Mouse (Mus musculus): ENCODE measurements around the gene Bcr. TPM values are rescaled to one million over a fixed set of nuclear protein-coding genes. Genes with fewer than 3 reads are reported as not detected.
A peak's percentile ranks its signal among the peaks of the same experiment; 100 is the strongest.

Gene Bcr
- polyA plus RNA-seq, 1 experiment = 9.1 TPM

DNA sequence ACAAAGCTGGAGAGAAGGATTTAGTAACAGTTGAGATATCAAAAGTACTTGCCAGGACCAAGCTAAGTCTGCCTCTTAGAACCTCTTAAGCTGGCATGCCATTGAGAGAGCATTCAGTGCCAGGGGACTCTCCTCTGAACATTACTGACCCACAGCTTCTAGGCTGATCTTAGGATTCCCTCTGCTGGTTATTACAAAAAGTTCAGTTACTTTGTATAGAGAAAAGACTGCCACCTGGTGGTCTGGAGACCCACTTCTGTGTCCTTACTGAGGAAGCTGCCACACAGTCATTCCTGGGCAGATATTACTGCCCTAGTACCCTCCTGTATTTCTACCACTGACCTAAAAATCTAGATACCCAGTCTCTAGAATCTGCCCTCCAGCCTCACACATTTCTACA, 90.9 kb downstream of the Bcr start:
- Histone ChIP-seq H3K27ac (replicated peaks; ENCODE audit: low read depth, low read length) (no peak overlapping the region), H3K4me1 (ENCODE audit: control insufficient read depth, insufficient read depth, insufficient read length, low read length) (no peaks in the 10 kb centered on the region), H3K4me3 (ENCODE audit: insufficient read depth, low read depth, low read length) (no peak overlapping the region)

DNA sequence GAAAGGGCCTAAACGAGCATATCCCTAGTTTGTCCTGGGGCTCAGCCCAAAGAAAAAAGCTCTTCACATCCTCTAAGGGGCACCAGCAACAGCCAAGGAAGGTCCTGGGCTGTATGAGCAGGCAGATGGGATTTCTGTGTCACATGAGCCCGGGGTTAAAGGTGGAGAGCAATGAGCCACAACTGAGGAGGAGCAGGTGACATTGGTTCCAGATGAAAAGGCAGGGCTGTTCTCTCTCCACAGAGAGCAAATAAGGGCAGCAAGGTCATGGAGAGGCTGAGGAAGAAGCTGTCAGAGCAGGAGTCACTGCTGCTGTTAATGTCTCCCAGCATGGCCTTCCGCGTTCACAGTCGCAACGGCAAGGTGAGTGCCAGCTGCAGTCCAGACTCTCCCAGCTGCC, 96.4 kb downstream of the Bcr start:
- no peak overlapping the region for H3K27ac ChIP-seq (replicated peaks; ENCODE audit: low read depth, low read length)

DNA sequence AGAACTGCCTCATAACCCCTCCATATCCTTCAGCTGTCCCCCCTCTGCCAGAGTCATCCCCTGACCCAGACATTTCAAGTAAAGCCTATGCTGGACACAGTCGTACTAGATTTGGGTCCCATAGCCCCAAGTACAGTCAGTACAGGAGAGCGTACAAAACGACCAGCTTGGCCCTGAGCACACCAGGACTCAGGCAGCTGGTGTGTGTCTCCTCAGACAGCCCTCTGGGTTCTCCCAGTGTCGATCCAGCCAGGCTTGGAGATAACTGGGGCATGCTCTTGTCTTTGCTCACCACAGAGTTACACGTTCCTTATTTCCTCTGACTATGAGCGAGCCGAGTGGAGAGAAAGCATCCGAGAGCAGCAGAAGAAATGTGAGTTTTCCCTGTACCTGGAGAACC, 97.3 kb downstream of the Bcr start:
- no peaks in the 10 kb centered on the region for H3K4me1 ChIP-seq (ENCODE audit: control insufficient read depth, insufficient read depth, insufficient read length, low read length)
- H3K4me3 ChIP-seq (ENCODE audit: insufficient read depth, low read depth, low read length) = no peak overlapping the region
- H3K27ac ChIP-seq (replicated peaks; ENCODE audit: low read depth, low read length) = no peak overlapping the region

More for the DNA sequence above, 96.4 kb downstream of the Bcr start:
- Histone ChIP-seq H3K4me1 (ENCODE audit: control insufficient read depth, insufficient read depth, insufficient read length, low read length) (no peaks in the 10 kb centered on the region), H3K4me3 (ENCODE audit: insufficient read depth, low read depth, low read length) (no peak overlapping the region)

DNA sequence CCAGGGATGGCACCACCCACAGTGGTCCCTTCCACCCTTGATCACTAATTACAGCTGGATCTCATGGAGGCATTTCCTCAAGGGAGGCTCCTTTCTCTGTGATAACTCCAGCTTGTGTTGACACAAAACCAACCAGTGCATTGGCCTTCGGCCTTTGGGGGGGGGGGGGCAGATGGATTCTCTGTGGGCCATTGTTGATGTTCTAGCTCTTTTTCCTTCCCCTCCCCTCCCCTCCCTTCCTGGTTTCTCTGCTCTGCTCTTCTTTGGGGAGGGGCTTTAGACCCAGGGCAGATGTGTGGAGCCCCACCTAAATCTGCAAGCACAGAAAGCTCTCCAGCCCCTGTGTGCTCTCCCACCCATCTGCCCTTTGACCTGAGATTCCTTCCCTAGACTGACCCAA, 98.0 kb downstream of the Bcr start:
- no peaks in the 10 kb centered on the region for H3K4me1 ChIP-seq (ENCODE audit: control insufficient read depth, insufficient read depth, insufficient read length, low read length)
- no peak overlapping the region for H3K4me3 ChIP-seq (ENCODE audit: insufficient read depth, low read depth, low read length)

DNA sequence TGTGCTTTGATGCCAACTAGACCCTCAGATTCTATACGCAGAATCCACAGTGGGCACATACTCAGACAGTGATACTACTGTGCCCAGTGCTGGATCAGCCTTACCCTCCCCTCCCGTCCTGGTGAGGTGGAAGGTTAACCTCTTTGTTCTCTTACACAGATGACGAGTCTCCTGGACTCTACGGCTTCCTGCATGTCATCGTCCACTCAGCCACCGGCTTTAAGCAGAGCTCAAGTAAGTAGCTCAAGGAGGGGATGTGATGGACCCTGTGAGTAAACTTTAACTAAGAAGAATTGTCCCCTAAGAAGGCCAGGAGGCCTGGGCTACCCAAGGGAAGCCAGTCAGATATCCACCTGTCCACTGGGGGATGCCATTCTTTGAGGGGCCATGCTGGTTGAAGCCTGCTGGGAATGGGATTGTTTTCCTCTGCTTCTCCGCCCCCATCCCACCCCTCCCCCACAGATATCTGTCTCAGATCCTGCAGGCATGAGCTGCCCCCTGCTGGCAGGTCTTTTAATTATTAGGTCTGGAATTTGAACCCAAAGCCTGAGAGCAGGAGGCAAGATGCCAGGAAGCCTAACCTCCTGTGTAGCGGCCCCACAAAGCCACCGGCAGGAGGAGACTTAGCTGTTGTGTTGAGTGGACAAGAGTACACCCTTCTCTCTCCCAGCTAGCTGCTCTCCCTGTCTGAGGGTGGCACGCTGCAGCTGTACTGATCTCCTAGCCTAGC, 99.9 kb downstream of the Bcr start:
- Histone ChIP-seq H3K4me3 (ENCODE audit: insufficient read depth, low read depth, low read length) (no peak overlapping the region), H3K4me1 (ENCODE audit: control insufficient read depth, insufficient read depth, insufficient read length, low read length) (no peaks in the 10 kb centered on the region; the same call in 1 of the 2 replicates), H3K27ac (replicated peaks; ENCODE audit: low read depth, low read length) (peak overlapping the region; percentile 93)

More for the DNA sequence above, 98.0 kb downstream of the Bcr start:
- no peak overlapping the region for H3K27ac ChIP-seq (replicated peaks; ENCODE audit: low read depth, low read length)

DNA sequence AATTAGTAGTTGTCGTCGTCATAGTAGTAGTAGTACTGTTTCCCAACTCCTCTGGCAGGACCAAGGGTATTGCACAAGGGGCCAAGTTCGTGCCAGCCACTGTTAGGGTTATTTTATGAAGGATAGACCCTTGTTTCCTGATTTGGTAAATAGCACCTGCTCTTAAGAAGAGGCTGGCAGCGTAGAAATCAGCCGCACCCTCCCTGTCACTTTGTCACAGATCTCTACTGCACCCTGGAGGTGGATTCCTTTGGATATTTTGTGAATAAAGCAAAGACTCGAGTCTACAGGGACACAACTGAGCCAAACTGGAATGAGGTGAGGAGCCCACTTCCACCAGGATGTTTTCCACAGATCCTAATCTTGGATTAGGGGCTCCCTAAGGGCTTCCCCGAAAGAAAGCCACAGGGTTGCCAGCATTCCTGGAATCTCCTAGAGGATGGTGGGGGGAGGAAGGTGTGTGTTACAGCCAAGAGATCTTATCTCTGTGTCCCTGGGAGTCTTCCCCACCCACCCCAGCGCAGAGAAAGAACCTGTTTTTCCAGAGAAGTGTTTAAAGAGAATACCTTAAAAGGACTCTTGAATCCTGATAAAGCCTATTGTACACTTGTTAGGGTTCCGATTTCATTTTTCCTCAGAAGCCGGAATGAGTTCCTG, 105.6 kb downstream of the Bcr start:
- H3K4me3 ChIP-seq (ENCODE audit: insufficient read depth, low read depth, low read length) = no peak overlapping the region
- H3K4me1 ChIP-seq (ENCODE audit: control insufficient read depth, insufficient read depth, insufficient read length, low read length) = peaks cover 3% of the 10 kb centered on the region
- H3K27ac ChIP-seq (replicated peaks; ENCODE audit: low read depth, low read length) = no peak overlapping the region

DNA sequence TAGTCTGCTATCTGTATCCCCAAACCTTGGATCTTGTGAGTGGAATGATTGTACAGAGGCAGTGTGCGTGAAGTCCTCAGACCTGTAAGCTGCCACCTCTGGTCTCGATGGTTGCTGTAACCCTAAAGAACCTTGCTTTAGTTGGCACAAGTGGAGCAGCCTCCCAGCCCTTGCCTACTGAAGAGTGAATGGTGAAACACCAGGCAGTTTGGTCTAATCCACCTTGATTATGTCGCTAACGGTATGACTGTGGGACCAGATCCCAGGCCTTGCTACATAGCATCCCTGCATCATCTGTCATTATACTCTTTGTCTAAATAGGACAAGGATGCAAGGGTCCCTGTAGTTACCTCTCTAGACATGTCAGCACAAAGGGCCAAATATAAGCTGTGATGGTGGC, 106.2 kb downstream of the Bcr start:
- Histone ChIP-seq H3K27ac (replicated peaks; ENCODE audit: low read depth, low read length) (0 out of 2 replicates have a peak overlapping the region, but pooled peaks have one; percentile 41), H3K4me3 (ENCODE audit: insufficient read depth, low read depth, low read length) (no peak overlapping the region), H3K4me1 (ENCODE audit: control insufficient read depth, insufficient read depth, insufficient read length, low read length) (peaks cover 3% of the 10 kb centered on the region)

DNA sequence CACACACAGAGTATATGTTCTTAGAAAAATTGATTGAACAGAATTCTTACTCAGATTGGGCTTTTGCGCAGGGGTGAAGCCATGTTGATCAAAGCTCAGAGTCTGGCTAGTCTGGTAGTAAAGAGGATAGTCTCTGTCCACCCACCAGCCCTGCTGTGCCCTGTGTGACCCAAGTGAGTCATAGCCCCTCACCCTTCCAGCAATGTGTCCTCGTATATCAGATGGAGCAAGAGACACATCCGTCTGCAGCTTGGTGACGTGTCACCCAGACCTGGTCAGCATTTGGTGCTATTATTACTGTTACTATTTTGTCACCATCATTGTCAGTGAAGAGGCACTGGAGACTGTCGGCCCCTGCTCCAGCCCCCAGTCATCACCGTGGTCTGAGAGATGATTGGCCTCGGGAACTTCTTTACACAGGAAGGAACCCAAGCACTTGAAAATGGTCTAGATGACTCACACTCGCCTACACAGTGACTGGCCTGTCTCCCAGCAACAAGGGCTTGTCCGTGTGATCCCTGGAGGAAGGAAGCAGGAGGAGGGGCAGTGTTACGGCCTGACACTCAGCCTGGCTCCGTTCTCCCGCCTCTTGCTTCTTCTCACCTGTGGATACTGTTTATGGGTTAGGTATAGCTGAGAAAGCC, 109.9 kb downstream of the Bcr start:
- peak overlapping the region; percentile 20; the same call in 1 of the 2 replicates for H3K27ac ChIP-seq (replicated peaks; ENCODE audit: low read depth, low read length)
- H3K4me1 ChIP-seq (ENCODE audit: control insufficient read depth, insufficient read depth, insufficient read length, low read length) = peaks cover 3% of the 10 kb centered on the region
- no peak overlapping the region for H3K4me3 ChIP-seq (ENCODE audit: insufficient read depth, low read depth, low read length)

DNA sequence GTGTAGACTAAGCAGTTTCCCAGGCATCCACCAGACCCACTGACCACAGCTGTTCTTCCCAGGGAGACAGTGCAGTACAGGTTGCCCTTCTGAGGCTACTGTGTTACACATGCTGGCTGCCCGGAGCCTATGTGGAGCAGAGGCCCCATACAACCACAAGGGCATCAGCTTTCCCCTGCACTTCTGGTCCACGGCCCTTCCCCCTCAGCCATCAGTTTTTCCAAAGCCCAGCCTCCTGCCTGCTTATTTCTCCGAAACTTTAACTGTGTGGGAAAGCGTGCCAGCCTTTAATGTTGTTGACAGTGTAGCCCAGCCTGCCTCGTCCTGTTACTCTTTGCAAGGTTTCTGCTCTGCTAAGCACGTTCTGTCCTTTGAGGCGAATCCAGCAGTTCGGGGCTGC, 112.7 kb downstream of the Bcr start:
- H3K4me1 ChIP-seq (ENCODE audit: control insufficient read depth, insufficient read depth, insufficient read length, low read length) = 0 out of 2 replicates have a peak, but pooled peaks cover 3% of the 10 kb centered on the region
- H3K27ac ChIP-seq (replicated peaks; ENCODE audit: low read depth, low read length) = no peak overlapping the region

DNA sequence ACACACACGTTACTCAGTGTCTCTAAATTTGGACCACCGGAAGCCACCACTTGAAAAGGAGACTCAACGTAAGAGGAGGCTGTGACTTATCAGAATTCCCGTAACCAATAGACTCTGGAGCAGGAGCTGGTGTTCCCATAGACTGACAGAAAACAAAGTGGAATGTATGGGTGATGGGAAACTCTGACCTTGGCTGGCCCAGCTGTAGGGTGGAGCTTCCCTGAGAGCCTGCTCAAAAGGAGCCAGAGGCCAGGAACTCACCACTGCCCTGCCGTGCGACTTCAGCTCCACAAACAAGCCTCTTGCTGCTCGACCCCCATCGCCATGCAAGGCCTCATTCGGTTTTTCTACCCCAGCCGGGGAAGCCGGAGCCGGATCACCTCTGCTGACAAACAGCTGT, 113.3 kb downstream of the Bcr start:
- no peak overlapping the region for H3K27ac ChIP-seq (replicated peaks; ENCODE audit: low read depth, low read length)

More for the DNA sequence above, 112.7 kb downstream of the Bcr start:
- H3K4me3 ChIP-seq (ENCODE audit: insufficient read depth, low read depth, low read length) = no peak overlapping the region

DNA sequence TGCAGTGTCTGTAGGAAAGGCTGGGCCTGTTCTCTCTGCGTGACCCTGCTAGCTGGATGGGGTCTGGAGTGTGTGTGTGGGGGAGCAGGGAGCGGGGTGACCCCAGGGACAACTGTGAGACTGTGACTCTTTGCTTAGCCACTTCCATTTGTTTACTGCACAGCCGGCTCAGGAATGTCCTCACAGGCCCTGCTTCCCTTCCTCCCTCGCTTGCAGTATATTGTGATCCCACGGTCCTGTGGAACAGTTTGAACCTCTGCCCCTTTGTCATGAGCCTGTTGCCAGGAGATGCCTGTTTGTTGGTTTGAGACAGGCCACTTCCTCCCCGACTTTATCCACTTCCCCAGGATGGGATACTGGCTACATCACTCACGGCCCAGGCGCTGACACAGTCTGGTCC, 116.1 kb downstream of the Bcr start:
- Histone ChIP-seq H3K4me3 (ENCODE audit: insufficient read depth, low read depth, low read length) (no peak overlapping the region), H3K4me1 (ENCODE audit: control insufficient read depth, insufficient read depth, insufficient read length, low read length) (no peaks in the 10 kb centered on the region), H3K27ac (replicated peaks; ENCODE audit: low read depth, low read length) (no peak overlapping the region)

More for the DNA sequence above, 113.3 kb downstream of the Bcr start:
- H3K4me3 ChIP-seq (ENCODE audit: insufficient read depth, low read depth, low read length) = no peak overlapping the region
- H3K4me1 ChIP-seq (ENCODE audit: control insufficient read depth, insufficient read depth, insufficient read length, low read length) = 0 out of 2 replicates have a peak, but pooled peaks cover 3% of the 10 kb centered on the region

DNA sequence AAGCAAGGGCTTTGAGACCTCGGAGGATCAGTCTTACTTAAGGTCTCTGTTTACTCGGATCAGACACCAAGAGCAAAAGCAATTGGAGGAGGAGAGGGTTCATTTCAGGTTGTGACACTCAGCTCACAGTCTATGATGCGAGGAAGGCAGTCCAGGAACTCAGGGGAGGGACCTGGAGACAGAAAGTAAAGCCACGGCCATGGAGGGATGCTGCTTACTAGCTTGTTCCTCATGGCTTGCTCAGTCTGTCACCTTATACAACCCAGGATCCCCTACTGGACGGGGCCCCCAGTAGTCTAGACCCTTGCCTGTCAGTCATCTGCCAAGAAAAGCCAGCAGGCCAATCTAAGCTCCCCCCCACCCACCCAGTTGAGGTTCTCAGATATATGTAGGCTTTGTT, 118.5 kb downstream of the Bcr start:
- no peak overlapping the region for H3K4me3 ChIP-seq (ENCODE audit: insufficient read depth, low read depth, low read length)
- no peaks in the 10 kb centered on the region for H3K4me1 ChIP-seq (ENCODE audit: control insufficient read depth, insufficient read depth, insufficient read length, low read length)
- no peak overlapping the region for H3K27ac ChIP-seq (replicated peaks; ENCODE audit: low read depth, low read length)

DNA sequence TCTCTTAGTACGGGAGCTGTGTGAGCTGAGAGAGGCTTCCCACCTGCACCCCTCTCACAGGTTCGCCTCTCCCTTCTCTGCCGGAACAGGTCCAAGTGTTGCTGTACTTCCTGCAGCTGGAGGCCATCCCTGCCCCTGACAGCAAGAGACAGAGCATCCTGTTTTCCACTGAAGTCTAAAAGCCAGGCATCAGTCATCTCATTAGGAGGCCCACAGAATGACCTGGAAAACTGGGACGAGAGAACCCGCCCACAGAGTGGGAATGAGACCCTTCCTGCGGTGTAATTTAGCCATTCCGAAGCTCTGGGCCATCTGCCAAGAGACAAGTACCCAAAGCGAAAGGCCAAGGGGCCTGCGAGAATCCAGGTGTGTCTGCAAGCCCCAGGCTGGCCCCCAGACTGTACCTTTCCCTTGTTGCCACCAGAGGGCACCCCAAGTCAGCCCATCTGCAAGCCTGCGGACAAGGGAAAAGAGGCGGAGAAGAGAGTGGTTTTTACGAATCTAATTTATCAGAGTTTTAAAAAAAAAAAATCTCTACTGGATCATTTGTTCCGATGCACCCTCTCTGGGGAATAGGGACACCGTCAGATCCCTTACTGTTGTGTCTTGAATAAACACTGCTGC, 121.9 kb downstream of the Bcr start:
- Histone ChIP-seq H3K4me3 (ENCODE audit: insufficient read depth, low read depth, low read length) (no peak overlapping the region), H3K4me1 (ENCODE audit: control insufficient read depth, insufficient read depth, insufficient read length, low read length) (no peaks in the 10 kb centered on the region), H3K27ac (replicated peaks; ENCODE audit: low read depth, low read length) (no peak overlapping the region)

DNA sequence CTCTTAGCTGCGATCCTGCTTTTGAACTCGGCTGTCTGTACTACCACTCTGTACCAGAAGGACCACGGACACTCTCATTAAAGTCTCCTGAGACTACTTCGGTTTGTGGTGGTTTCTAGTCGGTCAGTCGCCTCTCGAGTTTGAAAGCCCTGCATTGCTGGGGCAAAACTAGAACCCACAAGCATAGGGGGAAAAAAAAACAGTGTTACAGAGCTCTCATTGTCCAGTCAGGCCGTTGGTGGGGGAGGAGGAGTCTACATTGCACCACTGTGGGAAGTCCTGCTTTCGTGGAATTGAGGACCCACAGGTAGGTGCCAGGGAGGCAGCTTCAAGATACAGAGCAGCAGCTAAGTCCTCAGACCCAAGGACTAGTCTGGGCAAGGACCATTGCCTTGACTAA, 124.4 kb downstream of the Bcr start:
- Histone ChIP-seq H3K4me1 (ENCODE audit: control insufficient read depth, insufficient read depth, insufficient read length, low read length) (no peaks in the 10 kb centered on the region), H3K27ac (replicated peaks; ENCODE audit: low read depth, low read length) (no peak overlapping the region), H3K4me3 (ENCODE audit: insufficient read depth, low read depth, low read length) (no peak overlapping the region)

DNA sequence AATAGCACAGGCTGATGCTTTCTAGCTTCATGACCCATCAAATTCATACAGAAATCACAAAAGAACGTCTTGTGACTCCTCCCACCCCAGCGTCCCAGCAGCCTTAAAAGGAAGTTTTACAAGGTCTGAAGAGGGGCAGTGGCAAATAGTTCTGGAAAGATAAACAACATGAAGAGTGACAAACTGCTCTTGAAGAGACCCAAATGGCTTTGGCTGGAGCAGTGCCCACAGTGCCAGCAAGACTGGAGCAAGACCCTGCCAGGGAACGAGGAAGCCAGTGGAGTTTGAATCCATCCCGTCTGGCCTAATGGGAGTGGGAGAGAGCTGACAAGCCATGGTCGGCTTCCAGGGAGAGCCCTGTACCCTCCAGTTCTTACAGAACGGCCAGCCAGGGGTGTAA, 126.2 kb downstream of the Bcr start:
- Histone ChIP-seq H3K4me3 (ENCODE audit: insufficient read depth, low read depth, low read length) (no peak overlapping the region), H3K27ac (replicated peaks; ENCODE audit: low read depth, low read length) (no peak overlapping the region), H3K4me1 (ENCODE audit: control insufficient read depth, insufficient read depth, insufficient read length, low read length) (no peaks in the 10 kb centered on the region)

Measured in brown adipose tissue, adult 24 weeks (tissue).